Mouse (Mus musculus) CH12.LX (cell line): ENCODE measurements around the gene Cables2. TPM values are rescaled to one million over a fixed set of nuclear protein-coding genes. Genes with fewer than 3 reads are reported as not detected.

Experiments used
- DNase-seq: peaks from one replicate; pipeline ENCODE4 v3.0.0-alpha.2; 2013; ENCODE audit errors: extremely low read depth
- H3K27ac ChIP-seq: 2 replicates; pipeline ENCODE4 v1.5.1; 2012; ENCODE audit warnings: low read depth, mild to moderate bottlenecking, control low read depth, moderate library complexity; ENCODE audit not compliant: insufficient read depth
- H3K27me3 ChIP-seq: replicated peaks from 2 replicates; pipeline ENCODE3; 2012; ENCODE audit warnings: inconsistent platforms
- H3K36me3 ChIP-seq, 2 experiments: replicated peaks in 1 of 2; 2 replicates each; pipeline versions ENCODE3 to v1.6.1; 2012; ENCODE audit warnings: inconsistent platforms in 1 of 2, low read length in 1 of 2, mild to moderate bottlenecking in 1 of 2, mixed read lengths in 1 of 2, moderate library complexity in 1 of 2; ENCODE audit not compliant: control insufficient read depth in 1 of 2, insufficient read depth in 1 of 2
- H3K4me1 ChIP-seq, 2 experiments: 2 replicates each; pipeline ENCODE4 v1.6.1; 2012; ENCODE audit warnings: inconsistent platforms in 1 of 2, moderate library complexity in 1 of 2; ENCODE audit not compliant: insufficient read depth in 2 of 2, control insufficient read depth in 1 of 2
- H3K4me2 ChIP-seq: 2 replicates; pipeline ENCODE4 v1.6.1; 2012; ENCODE audit warnings: low read depth, mild to moderate bottlenecking, control low read depth; ENCODE audit not compliant: poor library complexity, insufficient read depth, severe bottlenecking
- H3K4me3 ChIP-seq, 3 experiments: fragments of 150-350 bp in 1 of 3; sonication (generic) in 1 of 3; replicated peaks in 1 of 3; 2 replicates each; pipeline versions ENCODE3 to v1.5.1; 2011 to 2012; ENCODE audit warnings: low read depth in 2 of 3, low read length in 2 of 3, mild to moderate bottlenecking in 2 of 3, moderate library complexity in 2 of 3, control low read depth in 1 of 3, improper control_type of control experiment in 1 of 3, inconsistent platforms in 1 of 3, mixed read lengths in 1 of 3; ENCODE audit not compliant: poor library complexity in 1 of 3
- H3K79me2 ChIP-seq: replicated peaks from 2 replicates; pipeline ENCODE4 v1.6.1; 2012; ENCODE audit warnings: mild to moderate bottlenecking, moderate library complexity; ENCODE audit not compliant: control insufficient read depth, poor library complexity, insufficient read depth, severe bottlenecking; ENCODE audit errors: extremely low read depth
- H3K9ac ChIP-seq: 2 replicates; pipeline ENCODE4 v1.6.1; 2012; ENCODE audit warnings: low read depth, mild to moderate bottlenecking, control low read depth, moderate library complexity; ENCODE audit not compliant: insufficient read depth
- H3K9me3 ChIP-seq: replicated peaks from 2 replicates; pipeline ENCODE3; 2012; ENCODE audit warnings: low read length, inconsistent platforms, mixed read lengths
- BHLHE40 ChIP-seq: IDR thresholded peaks from 2 replicates; pipeline ENCODE4 v1.6.1; 2011; ENCODE audit warnings: mild to moderate bottlenecking, low read depth, low read length, improper control_type of control experiment
- CHD1 ChIP-seq: IDR thresholded peaks from 2 replicates; pipeline ENCODE4 v1.6.1; 2012; ENCODE audit warnings: low read depth, low read length, improper control_type of control experiment, inconsistent platforms
- CTCF ChIP-seq, 2 experiments: IDR thresholded peaks in 1 of 2; conservative IDR thresholded peaks in 1 of 2; 2 replicates each; pipeline ENCODE4 v1.5.1; 2011 to 2012; ENCODE audit warnings: low read depth in 2 of 2, low read length in 2 of 2, improper control_type of control experiment in 1 of 2, inconsistent platforms in 1 of 2, mild to moderate bottlenecking in 1 of 2, moderate library complexity in 1 of 2
- ELF1 ChIP-seq: IDR thresholded peaks from 2 replicates; pipeline ENCODE4 v1.6.1; 2014; ENCODE audit warnings: low read depth, mild to moderate bottlenecking, inconsistent platforms, low read length, improper control_type of control experiment
- EP300 ChIP-seq: IDR thresholded peaks from 2 replicates; pipeline ENCODE4 v1.6.1; 2011; ENCODE audit warnings: low read length, improper control_type of control experiment
- GABPA ChIP-seq: IDR thresholded peaks from 2 replicates; pipeline ENCODE4 v1.6.1; 2012; ENCODE audit warnings: low read depth, low read length, improper control_type of control experiment, inconsistent platforms; ENCODE audit not compliant: insufficient replicate concordance
- IRF4 ChIP-seq: IDR thresholded peaks from 2 replicates; pipeline ENCODE4 v1.6.1; 2014; ENCODE audit warnings: low read depth, mild to moderate bottlenecking, inconsistent platforms, low read length, improper control_type of control experiment
- KAT2A ChIP-seq: IDR thresholded peaks from 2 replicates; pipeline ENCODE4 v1.6.1; 2012; ENCODE audit warnings: low read length, improper control_type of control experiment, inconsistent platforms; ENCODE audit not compliant: insufficient replicate concordance
- MAFK ChIP-seq: IDR thresholded peaks from 2 replicates; pipeline ENCODE4 v1.6.1; 2011; ENCODE audit warnings: low read length, improper control_type of control experiment; ENCODE audit not compliant: insufficient replicate concordance
- MAX ChIP-seq: IDR thresholded peaks from 2 replicates; pipeline ENCODE4 v1.6.1; 2011; ENCODE audit warnings: low read length, improper control_type of control experiment
- MAZ ChIP-seq: IDR thresholded peaks from 2 replicates; pipeline ENCODE4 v1.6.1; 2012; ENCODE audit warnings: low read depth, mild to moderate bottlenecking, inconsistent platforms, low read length, improper control_type of control experiment, moderate library complexity
- MEF2A ChIP-seq: IDR thresholded peaks from 2 replicates; pipeline ENCODE4 v1.6.1; 2014; ENCODE audit warnings: low read depth, mild to moderate bottlenecking, inconsistent platforms, low read length, improper control_type of control experiment, borderline replicate concordance
- MYC ChIP-seq: IDR thresholded peaks from 2 replicates; pipeline ENCODE4 v1.6.1; 2011; ENCODE audit warnings: low read depth, mild to moderate bottlenecking, improper control_type of control experiment, low read length
- NELFE ChIP-seq: IDR thresholded peaks from 2 replicates; pipeline ENCODE4 v1.6.1; 2011; ENCODE audit warnings: low read depth, low read length, improper control_type of control experiment
- POLR2AphosphoS2 ChIP-seq: IDR thresholded peaks from 2 replicates; pipeline ENCODE4 v1.6.1; 2011; ENCODE audit warnings: low read depth, low read length, improper control_type of control experiment
- RCOR1 ChIP-seq: conservative IDR thresholded peaks from 2 replicates; pipeline ENCODE4 v1.6.1; 2012; ENCODE audit warnings: low read depth, mild to moderate bottlenecking, inconsistent platforms, low read length, improper control_type of control experiment
- TCF12 ChIP-seq: IDR thresholded peaks from 2 replicates; pipeline ENCODE4 v1.6.1; 2014; ENCODE audit warnings: low read depth, mild to moderate bottlenecking, inconsistent platforms, low read length, improper control_type of control experiment
- USF1 ChIP-seq: IDR thresholded peaks from 2 replicates; pipeline ENCODE4 v1.6.1; 2014; ENCODE audit warnings: low read depth, mild to moderate bottlenecking, inconsistent platforms, low read length, improper control_type of control experiment
- ZC3H11A ChIP-seq: IDR thresholded peaks from 2 replicates; pipeline ENCODE4 v1.6.1; 2012; ENCODE audit warnings: low read depth, mild to moderate bottlenecking, inconsistent platforms, low read length, improper control_type of control experiment
- ZKSCAN1 ChIP-seq: IDR thresholded peaks from 2 replicates; pipeline ENCODE4 v1.6.1; 2012; ENCODE audit warnings: low read depth, inconsistent platforms, low read length, improper control_type of control experiment, borderline replicate concordance
- ZMIZ1 ChIP-seq: IDR thresholded peaks from 2 replicates; pipeline ENCODE4 v1.6.1; 2012; ENCODE audit warnings: low read depth, mild to moderate bottlenecking, inconsistent platforms, low read length, improper control_type of control experiment
- ZNF384 ChIP-seq: IDR thresholded peaks from 2 replicates; pipeline ENCODE4 v1.6.1; 2012; ENCODE audit warnings: low read depth, low read length, improper control_type of control experiment, inconsistent platforms
- dilution Hi-C: fragments of 300-500 bp; cut with MboI; formaldehyde crosslinking; loops from 2 replicates; pipeline ENCODE4 v1.14.3; 2020; ENCODE audit warnings: low sequenced_read_pairs; ENCODE audit not compliant: extremely low pct_unique_long_range_greater_than_20kb, extremely low pct_ligation_motif_present
- in situ Hi-C: fragments of 300-500 bp; cut with MboI; formaldehyde crosslinking; loops from 3 replicates; pipeline ENCODE4 v1.14.3; 2019; ENCODE audit warnings: low sequenced_read_pairs, low pct_ligation_motif_present, low pct_unique_long_range_greater_than_20kb, mixed read lengths
- polyA plus RNA-seq: library from polyadenylated mRNA; unstranded; fragments of >175 nt; gene quantifications from 2 replicates; pipeline ENCODE4 v1.2.1, GENCODE M21; 2012; ENCODE audit warnings: low read depth; ENCODE audit not compliant: insufficient read length
- total RNA-seq, 2 experiments: library from RNA; depleted of rRNA; stranded (reverse); fragments of 300-350 nt in 1 of 2; fragments of >200 nt in 1 of 2; gene quantifications; 2 replicates each; pipeline ENCODE4 v1.2.3; 2012 to 2014

Cables2 gene
- total and polyA plus RNA-seq, 3 experiments = 13.0 to 29.9 (median 17.2) TPM

DNA sequence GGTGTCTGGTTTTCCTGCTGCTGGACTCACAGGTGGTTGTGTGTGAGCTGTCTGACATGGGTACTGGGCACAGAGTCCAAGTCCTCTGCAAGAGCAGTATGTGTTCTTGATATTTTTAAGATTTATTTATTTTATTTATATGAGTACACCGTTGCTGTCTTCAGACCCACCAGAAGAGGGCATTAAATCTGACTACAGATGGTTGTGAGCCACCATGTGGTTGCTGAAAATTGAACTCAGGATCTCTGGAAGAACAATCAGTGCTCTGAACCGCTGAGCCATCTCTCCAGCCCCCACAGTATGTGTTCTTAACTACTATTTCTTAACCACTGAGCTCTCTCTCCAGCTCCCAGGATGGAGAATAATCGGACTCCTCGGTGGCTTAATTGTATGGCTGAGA, 28.9 kb upstream of the Cables2 start (continued):
- no peak for TF ChIP-seq TCF12
- no peak for TF ChIP-seq RCOR1
- TF ChIP-seq BHLHE40 = no peak
- no peak for TF ChIP-seq GABPA
- TF ChIP-seq CTCF (conservative IDR thresholded peaks at IDR 0.05 in 1 of 2, IDR thresholded peaks at IDR 0.05 in 1 of 2; ENCODE audit: low read depth in 2 of 2, low read length in 2 of 2) = peak in 1 of 2 experiments; percentile 75; a peak in 2 of 4 replicates
- no peak for TF ChIP-seq CHD1

DNA sequence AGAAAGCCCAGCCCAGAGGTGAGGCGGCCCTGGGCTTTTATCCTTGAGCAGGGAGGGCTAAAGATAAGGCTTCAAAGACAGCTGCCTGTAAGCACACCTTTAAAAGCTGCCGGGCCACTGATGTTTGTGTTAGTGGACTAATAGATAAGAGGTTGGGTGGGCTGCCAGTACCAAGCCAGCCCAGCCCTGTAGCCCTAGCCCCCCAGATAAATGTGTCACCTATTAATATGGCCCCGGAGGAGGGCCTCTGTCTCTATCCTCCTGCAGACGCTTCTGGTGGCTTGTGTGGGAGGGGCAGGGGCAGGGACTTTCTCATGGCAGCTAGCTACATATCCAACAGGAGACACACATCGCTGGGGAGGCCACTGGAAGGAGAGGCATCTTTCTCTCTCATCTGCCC, 27.5 kb upstream of the Cables2 start:
- no peaks in the 10 kb centered on the region for H3K79me2 ChIP-seq
- H3K9ac ChIP-seq = no peak overlapping the region
- TF ChIP-seq ELF1 (no peak), MAFK (no peak), KAT2A (no peak), POLR2AphosphoS2 (no peak), TCF12 (no peak), ZC3H11A (no peak), MAZ (no peak), MAX (no peak), MYC (no peak), USF1 (no peak), MEF2A (no peak), ZNF384 (no peak), NELFE (no peak), CTCF (conservative IDR thresholded peaks at IDR 0.05 in 1 of 2, IDR thresholded peaks at IDR 0.05 in 1 of 2; ENCODE audit: low read depth in 2 of 2, low read length in 2 of 2) (no peak), ZMIZ1 (no peak), ZKSCAN1 (no peak), EP300 (no peak), IRF4 (no peak), BHLHE40 (no peak)
- dilution Hi-C loops (no loop called here), in situ Hi-C loops (no loop called here)
- no peak overlapping the region for H3K4me2 ChIP-seq
- no peak overlapping the region for H3K4me3 ChIP-seq
- no peak overlapping the region for H3K27ac ChIP-seq
- H3K36me3 ChIP-seq = no peaks in the 10 kb centered on the region
- peaks cover 7 to 31% of the 10 kb centered on the region in 2 experiments; a peak in 3 of 4 replicates for H3K4me1 ChIP-seq
- no peak for DNase-seq
- H3K27me3 ChIP-seq = no peaks in the 10 kb centered on the region
- no peaks in the 10 kb centered on the region for H3K9me3 ChIP-seq
